Mouse (Mus musculus): ENCODE measurements at regions not wholly inside any gene's neighbourhood (a gene's known extent, or its start where the extent isn't known, plus 50 kb on each side); places are given as distances from the start of the nearest gene placed in this dataset.
A peak's percentile ranks its signal among the peaks of the same experiment; 100 is the strongest.

- Histone ChIP-seq H3K4me3 (ENCODE audit: low read depth, low read length) (peak overlapping the region; percentile 36), H3K4me1 (ENCODE audit: control insufficient read depth, insufficient read depth, low read length) (no peaks in the 10 kb centered on the region), H3K9me3 (replicated peaks; ENCODE audit: control insufficient read depth, low read length) (no peaks in the 10 kb centered on the region), H3K36me3 (replicated peaks; ENCODE audit: control insufficient read depth, insufficient read depth, low read depth, low read length) (no peaks in the 10 kb centered on the region), H3K9ac (replicated peaks; ENCODE audit: low read length) (peak overlapping the region; percentile 56), H3K27ac (replicated peaks; ENCODE audit: low read depth, low read length) (no peak overlapping the region), H3K27me3 (ENCODE audit: control insufficient read depth, insufficient read depth, low read length) (no peaks in the 10 kb centered on the region), H3K4me2 (ENCODE audit: low read depth, low read length) (peak overlapping the region; percentile 74)
- under 1% methylated on average over 40 of the region's 40 CpGs for WGBS
- DNase-seq (ENCODE audit: low spot score) = peak; percentile 69
- peak; percentile 55; the same call in 1 of the 2 replicates for ATAC-seq (replicated peaks; ENCODE audit: insufficient number of reproducible peaks, low FRiP score, low TSS enrichment, low read depth)
Measured at GRCm38 (mm10) chr1:177322745-177323299, 64.8 kb upstream of the Akt3 start.

DNA sequence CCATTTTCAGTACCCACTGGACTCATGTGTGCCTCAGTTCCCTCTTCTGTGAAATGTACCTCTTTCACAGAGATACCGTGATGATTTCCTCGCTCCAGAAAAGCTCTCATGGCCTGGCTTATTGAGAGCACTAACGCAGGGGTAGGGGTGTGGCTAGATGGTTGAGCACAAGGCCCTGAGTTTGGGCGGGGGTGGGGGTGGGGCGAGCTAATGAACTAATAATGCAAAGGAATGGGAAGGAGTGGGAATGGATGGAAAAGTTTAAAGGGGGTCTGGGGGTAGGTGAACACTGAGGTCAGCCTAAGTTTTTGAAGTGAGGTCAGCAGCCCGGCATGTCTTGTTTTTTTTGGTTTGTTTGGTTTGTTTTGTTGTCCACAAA, 64.3 kb upstream of the Akt3 start:
- Histone ChIP-seq H3K4me2 (ENCODE audit: low read depth, low read length) (peak overlapping the region; percentile 74), H3K4me3 (ENCODE audit: low read depth, low read length) (peak overlapping the region; percentile 36), H3K9me3 (replicated peaks; ENCODE audit: control insufficient read depth, low read length) (no peaks in the 10 kb centered on the region), H3K36me3 (replicated peaks; ENCODE audit: control insufficient read depth, insufficient read depth, low read depth, low read length) (no peaks in the 10 kb centered on the region), H3K27ac (replicated peaks; ENCODE audit: low read depth, low read length) (no peak overlapping the region), H3K4me1 (ENCODE audit: control insufficient read depth, insufficient read depth, low read length) (no peaks in the 10 kb centered on the region), H3K27me3 (ENCODE audit: control insufficient read depth, insufficient read depth, low read length) (no peaks in the 10 kb centered on the region), H3K9ac (replicated peaks; ENCODE audit: low read length) (peak overlapping the region; percentile 56)
- ATAC-seq (replicated peaks; ENCODE audit: insufficient number of reproducible peaks, low FRiP score, low TSS enrichment, low read depth) (peak; percentile 45), DNase-seq (ENCODE audit: low spot score) (peak; percentile 23)
- 7% methylated on average over 6 of the region's 6 CpGs for WGBS

DNA sequence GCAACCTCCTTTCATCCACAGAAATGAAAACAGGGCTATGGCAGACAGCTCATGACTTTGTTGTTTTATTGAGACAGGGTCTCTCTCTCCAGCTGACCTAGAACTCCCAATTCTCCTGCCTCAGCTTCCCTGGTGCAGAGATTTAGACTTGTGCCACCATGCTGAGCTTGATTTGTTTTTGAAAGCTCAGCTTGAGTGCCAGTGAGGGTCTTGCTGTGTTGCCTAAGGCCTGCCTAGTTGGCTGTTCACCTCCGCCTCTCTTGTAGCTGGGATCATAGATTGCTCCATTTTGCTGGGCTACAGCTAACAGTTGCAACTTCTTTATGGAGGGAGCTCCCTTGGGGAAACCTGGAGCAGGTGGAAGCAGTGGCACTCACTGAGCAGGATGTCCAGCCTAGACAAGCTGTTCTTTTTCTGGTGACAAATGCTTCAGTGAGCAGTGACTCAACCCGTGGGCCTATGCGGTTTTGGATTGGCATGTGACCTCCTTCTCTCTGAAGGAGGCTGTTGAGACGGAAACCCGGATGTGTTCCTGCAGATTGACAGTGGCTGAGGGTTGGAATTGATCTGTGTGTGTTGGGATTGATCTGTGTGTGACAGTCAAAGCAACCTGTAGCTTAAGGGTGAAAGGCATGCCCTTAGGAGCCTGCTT, 63.8 kb upstream of the Akt3 start:
- Histone ChIP-seq H3K9ac (replicated peaks; ENCODE audit: low read length) (no peak overlapping the region), H3K4me2 (ENCODE audit: low read depth, low read length) (no peak overlapping the region; the same call in 1 of the 2 replicates), H3K4me1 (ENCODE audit: control insufficient read depth, insufficient read depth, low read length) (no peaks in the 10 kb centered on the region), H3K9me3 (replicated peaks; ENCODE audit: control insufficient read depth, low read length) (no peaks in the 10 kb centered on the region), H3K27ac (replicated peaks; ENCODE audit: low read depth, low read length) (no peak overlapping the region), H3K27me3 (ENCODE audit: control insufficient read depth, insufficient read depth, low read length) (no peaks in the 10 kb centered on the region), H3K4me3 (ENCODE audit: low read depth, low read length) (no peak overlapping the region), H3K36me3 (replicated peaks; ENCODE audit: control insufficient read depth, insufficient read depth, low read depth, low read length) (no peaks in the 10 kb centered on the region)
- ATAC-seq (replicated peaks; ENCODE audit: insufficient number of reproducible peaks, low FRiP score, low TSS enrichment, low read depth) (no peak), DNase-seq (ENCODE audit: low spot score) (peak; percentile 32)
- 31% methylated on average over 5 of the region's 5 CpGs for WGBS

GRCm38 (mm10) chr1:177308213-177308872, 50.3 kb upstream of the Akt3 start:
- 27% methylated on average over 5 of the region's 5 CpGs for WGBS
- DNase-seq (ENCODE audit: low spot score) = peak; percentile 78

More at GRCm38 (mm10) chr1:177308213-177308872, 50.3 kb upstream of the Akt3 start:
- H3K9ac ChIP-seq (replicated peaks; ENCODE audit: low read length) = no peak overlapping the region
- H3K36me3 ChIP-seq (replicated peaks; ENCODE audit: control insufficient read depth, insufficient read depth, low read depth, low read length) = no peaks in the 10 kb centered on the region
- H3K4me3 ChIP-seq (ENCODE audit: low read depth, low read length) = no peak overlapping the region
- no peaks in the 10 kb centered on the region for H3K4me1 ChIP-seq (ENCODE audit: control insufficient read depth, insufficient read depth, low read length)
- H3K4me2 ChIP-seq (ENCODE audit: low read depth, low read length) = no peak overlapping the region
- no peaks in the 10 kb centered on the region for H3K27me3 ChIP-seq (ENCODE audit: control insufficient read depth, insufficient read depth, low read length)
- no peak for ATAC-seq (replicated peaks; ENCODE audit: insufficient number of reproducible peaks, low FRiP score, low TSS enrichment, low read depth)
- no peak overlapping the region for H3K27ac ChIP-seq (replicated peaks; ENCODE audit: low read depth, low read length)
- H3K9me3 ChIP-seq (replicated peaks; ENCODE audit: control insufficient read depth, low read length) = no peaks in the 10 kb centered on the region
